Mouse (Mus musculus) hindbrain, postnatal 0 days (tissue): ENCODE measurements around the gene Cideb. TPM values are rescaled to one million over a fixed set of nuclear protein-coding genes. Genes with fewer than 3 reads are reported as not detected.

ENCODE experiments used
- ATAC-seq: fragments of 200-750 bp; cut with Nextera tagmentation; 2 replicates; pipeline ENCODE4 v1.8.0; 2017; ENCODE audit warnings: mild to moderate bottlenecking, moderate TSS enrichment, moderate library complexity
- DNase-seq: peaks from one replicate; pipeline ENCODE4 v3.0.0-alpha.2; 2015; ENCODE audit warnings: low spot score
- H3K27ac ChIP-seq: fragments of 300-500 bp; sonication (generic); 2 replicates; pipeline ENCODE4 v1.5.1; 2014; ENCODE audit warnings: mild to moderate bottlenecking
- H3K27me3 ChIP-seq: fragments of 300-500 bp; sonication (generic); 2 replicates; pipeline ENCODE4 v1.6.1; 2014; ENCODE audit warnings: low read length, mixed read lengths; ENCODE audit not compliant: insufficient read depth
- H3K36me3 ChIP-seq: fragments of 300-500 bp; sonication (generic); 2 replicates; pipeline ENCODE4 v1.6.1; 2014; ENCODE audit warnings: low read length, mixed read lengths; ENCODE audit not compliant: insufficient read depth
- H3K4me1 ChIP-seq: fragments of 300-500 bp; sonication (generic); 2 replicates; pipeline ENCODE4 v1.6.1; 2014; ENCODE audit warnings: antibody characterized with exemption, low read length, mixed read lengths; ENCODE audit not compliant: insufficient read depth
- H3K4me2 ChIP-seq: fragments of 300-500 bp; sonication (generic); 2 replicates; pipeline ENCODE4 v1.6.1; 2014; ENCODE audit warnings: low read depth, mild to moderate bottlenecking, low read length, moderate library complexity, mixed read lengths
- H3K4me3 ChIP-seq: fragments of 300-500 bp; sonication (generic); 2 replicates; pipeline ENCODE4 v1.5.1; 2014; ENCODE audit warnings: low read length
- H3K9ac ChIP-seq: fragments of 300-500 bp; sonication (generic); replicated peaks from 2 replicates; pipeline ENCODE4 v1.6.1; 2014; ENCODE audit warnings: mild to moderate bottlenecking, low read length, moderate library complexity, mixed read lengths
- H3K9me3 ChIP-seq: fragments of 300-500 bp; sonication (generic); 2 replicates; pipeline ENCODE4 v1.6.1; 2016; ENCODE audit warnings: low read length, mixed read lengths
- CTCF ChIP-seq: IDR thresholded peaks from 2 replicates; pipeline ENCODE4 v1.5.1; 2016; ENCODE audit warnings: antibody characterized with exemption, control low read depth, low read depth
- WGBS: fragments of 180-500 bp; shearing (Covaris S2); extraction: QIAGEN DNeasy Blood & Tissue Kit; methylation state at CpG from one replicate; pipeline ENCODE4 v1.1.7; 2014; 5-methylcytosine and 5-hydroxymethylcytosine counted together
- polyA plus RNA-seq: library from polyadenylated mRNA; unstranded; fragments of >200 nt; fragmentation: Nextera tagmentation; extraction: Ambion mirVana; gene quantifications from 2 replicates; pipeline ENCODE4 v1.2.1, GENCODE M21; 2015
- total RNA-seq: library from RNA; depleted of rRNA; stranded (reverse); fragments of >200 nt; gene quantifications from 2 replicates; pipeline ENCODE4 v1.2.3, GENCODE M21; 2014

The Cideb gene
- total and polyA plus RNA-seq, 2 experiments from 2014 or later: 0.75 to 1.9 TPM

DNA sequence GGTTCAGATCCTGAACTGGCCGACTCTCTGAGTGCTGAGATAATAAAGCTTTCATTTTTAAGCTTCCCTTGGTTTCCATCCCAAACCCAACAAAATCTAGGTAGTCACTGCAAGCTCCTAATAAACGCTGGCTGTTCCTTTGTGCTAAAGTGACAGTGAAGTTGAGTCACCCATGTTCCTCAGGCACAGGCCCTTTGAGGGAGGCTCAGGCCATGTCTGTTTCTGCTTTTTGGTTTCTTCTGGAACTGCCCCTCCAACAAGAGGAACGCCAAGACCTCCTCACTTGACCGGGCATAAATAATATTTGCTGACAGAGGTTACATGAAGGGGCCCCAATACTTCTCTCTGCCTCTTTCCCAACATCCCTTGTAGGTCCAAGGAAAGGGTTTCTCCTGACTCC is 22.5 kb downstream of the Cideb start:
- DNase-seq (no peak), ATAC-seq (no peak)
- Histone ChIP-seq H3K4me2 (no peak overlapping the region), H3K4me3 (no peak overlapping the region), H3K9ac (no peak overlapping the region), H3K27ac (no peak overlapping the region), H3K27me3 (no peaks in the 10 kb centered on the region), H3K9me3 (no peaks in the 10 kb centered on the region), H3K4me1 (no peaks in the 10 kb centered on the region), H3K36me3 (peaks cover 30% of the 10 kb centered on the region)
- TF ChIP-seq CTCF: no peak
- WGBS: 80% methylated on average over 4 of the region's 4 CpGs

DNA sequence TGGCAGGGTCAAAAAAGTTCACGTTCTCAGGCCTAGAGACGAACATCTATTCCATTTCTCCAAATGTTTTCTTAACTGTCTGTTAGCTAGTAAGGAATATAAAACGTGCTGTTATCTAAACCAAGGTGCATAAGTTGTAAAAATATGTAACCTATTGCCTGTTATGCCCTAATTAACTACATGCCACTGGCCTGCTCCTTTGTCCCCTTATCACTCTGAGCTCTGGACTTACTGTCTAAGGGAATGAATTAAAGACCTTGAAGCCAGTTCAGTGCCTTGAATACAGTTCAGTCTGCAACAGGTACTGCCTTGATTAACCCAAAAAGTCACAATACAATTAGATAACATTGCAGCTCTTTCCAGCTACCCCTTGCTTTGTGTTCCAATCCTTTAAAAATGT is 22.9 kb downstream of the Cideb start:
- Histone ChIP-seq H3K9ac (no peak overlapping the region), H3K4me2 (no peak overlapping the region), H3K36me3 (peaks cover 28% of the 10 kb centered on the region), H3K4me3 (no peak overlapping the region), H3K27ac (no peak overlapping the region), H3K9me3 (no peaks in the 10 kb centered on the region), H3K4me1 (no peaks in the 10 kb centered on the region), H3K27me3 (no peaks in the 10 kb centered on the region)
- DNase-seq: no peak
- no peak for TF ChIP-seq CTCF
- ATAC-seq: no peak
- WGBS: 67% methylated on average over 3 of the region's 3 CpGs

DNA sequence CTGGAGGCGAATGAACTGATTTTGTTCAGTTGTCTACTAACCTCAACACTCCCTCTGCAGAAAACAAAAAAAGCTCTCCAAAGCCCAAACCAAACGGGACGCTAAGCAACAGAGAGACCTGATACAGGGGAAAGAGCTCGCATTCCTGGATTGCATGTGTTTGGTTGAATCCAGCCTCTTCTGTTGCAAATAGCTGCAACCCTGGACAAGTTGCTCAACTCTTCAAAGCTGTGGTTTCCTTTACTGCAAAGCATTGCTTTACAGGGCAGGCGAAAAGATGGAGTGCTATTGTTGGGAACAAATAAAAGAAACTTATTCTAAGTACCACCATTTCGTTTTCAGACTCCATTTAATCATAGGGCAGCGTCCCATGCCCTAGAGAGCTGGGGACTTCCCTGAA is 23.4 kb downstream of the Cideb start:
- Histone ChIP-seq H3K9me3 (no peaks in the 10 kb centered on the region), H3K27ac (no peak overlapping the region), H3K9ac (no peak overlapping the region), H3K27me3 (no peaks in the 10 kb centered on the region), H3K4me2 (no peak overlapping the region), H3K4me3 (no peak overlapping the region), H3K4me1 (peaks cover 4% of the 10 kb centered on the region; the same call in 1 of the 2 replicates), H3K36me3 (peaks cover 23% of the 10 kb centered on the region)
- WGBS: 81% methylated on average over 7 of the region's 7 CpGs
- ATAC-seq (no peak), DNase-seq (no peak)
- no peak for TF ChIP-seq CTCF

DNA sequence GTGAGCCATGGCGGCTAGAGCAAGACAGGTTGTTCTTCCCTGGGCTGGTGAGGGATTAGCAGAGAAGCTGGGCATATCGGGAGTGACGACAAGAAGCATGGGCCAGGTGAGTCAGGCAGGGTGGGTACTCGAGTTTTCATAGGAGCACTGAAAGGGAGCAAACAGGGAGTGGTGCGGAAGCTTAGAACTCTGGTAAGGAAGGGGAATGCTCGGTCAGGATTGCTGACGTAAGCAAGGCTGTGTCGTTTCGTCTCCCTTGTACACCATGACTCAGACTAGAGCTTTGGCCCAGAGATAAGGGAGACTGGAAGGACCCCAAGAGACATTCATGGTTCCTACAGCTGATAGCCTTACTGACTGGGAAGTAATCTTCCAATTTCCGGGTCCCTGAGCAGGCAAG is 24.4 kb downstream of the Cideb start:
- H3K4me2 ChIP-seq: no peak overlapping the region
- no peak for TF ChIP-seq CTCF
- 78% methylated on average over 10 of the region's 10 CpGs for WGBS
- H3K4me3 ChIP-seq: no peak overlapping the region
- peaks cover 13% of the 10 kb centered on the region for H3K36me3 ChIP-seq
- H3K9me3 ChIP-seq: no peaks in the 10 kb centered on the region
- peaks cover 4% of the 10 kb centered on the region; the same call in 1 of the 2 replicates for H3K4me1 ChIP-seq
- ATAC-seq (no peak), DNase-seq (no peak)
- H3K27ac ChIP-seq: no peak overlapping the region
- H3K9ac ChIP-seq: no peak overlapping the region
- H3K27me3 ChIP-seq: no peaks in the 10 kb centered on the region

DNA sequence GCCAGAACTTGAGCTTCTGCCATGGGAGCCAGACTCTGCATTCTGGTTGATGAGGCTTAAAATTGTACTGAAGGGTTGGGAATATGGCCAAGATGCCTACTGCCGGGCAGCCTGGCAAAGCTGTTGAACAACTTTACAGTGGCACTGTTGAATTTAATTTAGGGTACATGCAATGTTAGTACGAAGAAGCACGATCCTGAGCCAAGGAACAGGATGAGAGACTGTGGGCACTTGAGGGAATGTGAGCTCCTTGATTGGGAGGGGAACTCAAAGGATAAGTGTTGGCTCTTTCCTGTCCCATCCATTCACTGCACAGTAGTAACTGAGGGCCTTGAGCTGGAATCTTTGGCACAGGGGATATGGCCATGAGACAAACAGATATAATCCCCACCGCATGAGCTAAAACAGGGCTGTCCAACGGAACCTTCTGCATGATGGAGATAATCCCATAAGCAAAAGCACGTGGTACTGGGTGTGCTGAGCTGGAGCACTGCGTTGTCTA is 27.7 kb downstream of the Cideb start:
- Histone ChIP-seq H3K4me2 (peak overlapping the region; percentile 22; the same call in 1 of the 2 replicates), H3K4me1 (peaks cover 7% of the 10 kb centered on the region), H3K4me3 (no peak overlapping the region), H3K27ac (peak overlapping the region; percentile 63), H3K27me3 (no peaks in the 10 kb centered on the region), H3K36me3 (no peaks in the 10 kb centered on the region), H3K9ac (no peak overlapping the region), H3K9me3 (no peaks in the 10 kb centered on the region)
- 56% methylated on average over 7 of the region's 7 CpGs for WGBS
- DNase-seq: peak; percentile 86
- ATAC-seq: peak; percentile 83
- no peak for TF ChIP-seq CTCF

DNA sequence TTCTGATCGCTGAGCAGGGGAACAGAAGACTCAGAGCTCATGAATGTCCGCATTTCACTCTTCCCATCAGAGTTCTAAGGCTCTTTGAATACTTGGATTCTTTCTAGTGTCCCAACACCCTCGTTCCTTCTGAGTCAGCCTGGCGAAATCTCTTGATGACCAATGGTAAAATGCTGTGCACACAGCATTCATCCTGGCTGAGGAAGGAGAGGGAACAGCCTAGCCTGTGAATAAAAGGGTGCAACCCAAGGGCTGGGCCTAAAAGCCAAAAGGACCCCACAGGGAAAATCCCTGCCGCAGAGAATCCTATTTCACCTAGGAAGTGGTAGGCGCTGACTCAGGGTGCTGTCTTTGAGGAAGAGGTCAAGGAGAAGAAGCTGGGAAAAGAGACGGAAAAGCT is 28.1 kb downstream of the Cideb start:
- WGBS: 44% methylated on average over 7 of the region's 7 CpGs

DNA sequence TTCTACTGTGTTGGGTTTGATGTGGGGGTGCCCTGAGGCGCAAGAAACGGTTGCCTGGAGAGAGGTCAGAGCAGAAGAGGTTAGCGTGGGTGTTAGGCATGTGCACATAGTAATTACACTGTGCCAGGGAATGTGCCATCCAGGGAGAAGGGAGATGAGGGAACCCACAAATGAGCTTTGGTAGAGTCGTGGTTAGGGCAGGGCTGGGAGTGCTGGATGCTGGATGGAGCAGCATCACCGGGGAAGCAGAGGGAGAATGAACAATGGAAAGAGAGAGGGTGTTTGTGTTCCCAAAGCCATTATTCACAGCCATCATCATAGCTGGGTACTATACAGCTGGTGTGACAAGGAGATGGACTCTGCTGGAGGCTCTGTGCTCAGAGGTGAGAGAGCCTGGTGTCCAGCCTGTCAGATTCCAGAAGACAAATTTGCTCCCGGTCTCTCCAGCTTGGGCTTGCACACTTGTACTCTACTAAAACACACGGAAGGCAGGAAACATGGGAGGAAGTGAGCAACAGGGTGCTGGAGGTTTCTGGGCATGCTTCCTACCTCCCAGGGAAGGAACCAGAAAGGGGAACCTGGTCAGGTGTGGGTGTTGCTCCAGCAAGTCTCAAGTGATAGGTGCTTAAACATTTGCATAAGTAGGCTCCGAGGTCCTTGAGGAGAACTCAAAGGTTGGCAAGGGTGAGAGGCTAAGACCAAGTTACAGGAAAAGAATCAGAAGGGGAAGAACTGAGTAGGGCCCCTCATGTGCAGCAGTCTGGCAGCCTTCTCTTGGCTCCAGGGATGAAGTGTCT is 30.2 kb downstream of the Cideb start:
- H3K9ac ChIP-seq: no peak overlapping the region
- H3K27ac ChIP-seq: no peak overlapping the region
- H3K4me3 ChIP-seq: no peak overlapping the region
- H3K4me2 ChIP-seq: no peak overlapping the region
- peaks cover 7% of the 10 kb centered on the region for H3K4me1 ChIP-seq
- WGBS: 72% methylated on average over 8 of the region's 8 CpGs
- H3K36me3 ChIP-seq: no peaks in the 10 kb centered on the region
- TF ChIP-seq CTCF: no peak
- DNase-seq (no peak), ATAC-seq (no peak)
- H3K27me3 ChIP-seq: no peaks in the 10 kb centered on the region
- no peaks in the 10 kb centered on the region for H3K9me3 ChIP-seq

More for the DNA sequence above, 28.1 kb downstream of the Cideb start:
- H3K27ac ChIP-seq: peak overlapping the region; percentile 63
- TF ChIP-seq CTCF: no peak
- ATAC-seq: peak; percentile 66
- no peaks in the 10 kb centered on the region for H3K36me3 ChIP-seq
- H3K27me3 ChIP-seq: no peaks in the 10 kb centered on the region
- H3K9me3 ChIP-seq: no peaks in the 10 kb centered on the region
- H3K9ac ChIP-seq: no peak overlapping the region
- DNase-seq: no peak
- H3K4me1 ChIP-seq: peaks cover 7% of the 10 kb centered on the region
- H3K4me3 ChIP-seq: no peak overlapping the region
- H3K4me2 ChIP-seq: peak overlapping the region; percentile 22; the same call in 1 of the 2 replicates
